22 mouse cellular contexts compared by ENCODE assay signal in the genomic region with DNA sequence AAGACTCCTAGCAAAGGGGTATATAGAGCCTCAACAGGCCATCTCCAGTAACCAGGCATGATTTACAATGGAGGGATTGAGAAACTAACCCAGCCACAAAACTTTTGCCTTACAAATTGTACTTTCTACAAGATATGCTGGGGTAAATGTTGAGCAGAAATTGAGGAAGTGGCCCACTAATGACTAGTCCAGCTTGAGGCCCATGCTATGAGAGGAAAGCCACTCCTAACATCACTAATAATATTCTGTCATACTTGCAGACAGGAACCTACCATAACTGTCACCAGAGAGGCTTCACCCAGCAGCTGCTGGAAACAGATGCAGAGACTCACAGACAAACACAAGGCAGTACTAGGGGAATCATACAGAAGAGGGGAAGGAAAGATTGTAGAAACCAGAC.
"Had no signal": no experiment of that assay in that cellular context is flagged by ENCODE, and none has a peak within 500 bp of the region (broad histone marks: within the 10 kb centered on the region; RNA-seq: fewer than 3 reads in every experiment).

No protein-coding gene starts in this region.

- H3K36me3 ChIP-seq: limb, embryonic 12.5 days; limb, embryonic 15.5 days; neural tube, embryonic 12.5 days; neural tube, embryonic 15.5 days had no signal

- DNase-seq: kidney, adult 2 months; kidney, postnatal 25 days; layer of hippocampus, postnatal 36 days; left cerebral cortex, postnatal 4 days; liver, postnatal 0 days; lung, embryonic 14.5 days; midbrain, embryonic 14.5 days; right cerebral cortex, adult 18-20 months; right cerebral cortex, postnatal 14 days; right cerebral cortex, postnatal 4 days; thymus, postnatal 25 days had no signal

- H3K27me3 ChIP-seq: limb, embryonic 12.5 days; limb, embryonic 15.5 days; neural tube, embryonic 12.5 days; neural tube, embryonic 15.5 days had no signal

- H3K9ac ChIP-seq: limb, embryonic 12.5 days; limb, embryonic 15.5 days; liver, embryonic 14.5 days; liver, postnatal 0 days; lung, embryonic 14.5 days; neural tube, embryonic 12.5 days; neural tube, embryonic 15.5 days had no signal

- H3K4me2 ChIP-seq: limb, embryonic 12.5 days; limb, embryonic 15.5 days; liver, embryonic 11.5 days; lung, embryonic 14.5 days; midbrain, embryonic 11.5 days; neural tube, embryonic 12.5 days; neural tube, embryonic 15.5 days had no signal

- ATAC-seq: liver, postnatal 0 days; lung, postnatal 0 days had no signal

- H3K9me3 ChIP-seq: limb, embryonic 12.5 days; limb, embryonic 15.5 days; neural tube, embryonic 12.5 days; neural tube, embryonic 15.5 days had no signal

- H3K4me3 ChIP-seq: limb, embryonic 12.5 days; limb, embryonic 15.5 days; neural tube, embryonic 12.5 days; neural tube, embryonic 15.5 days had no signal

- H3K4me1 ChIP-seq: limb, embryonic 12.5 days; limb, embryonic 15.5 days; neural tube, embryonic 12.5 days; neural tube, embryonic 15.5 days had no signal

- H3K27ac ChIP-seq: kidney, postnatal 0 days; limb, embryonic 12.5 days; limb, embryonic 15.5 days; liver, embryonic 14.5 days; macrophage; neural tube, embryonic 12.5 days; neural tube, embryonic 15.5 days; stomach, postnatal 0 days had no signal
